8 mouse cellular contexts compared by ENCODE assay signal in genomic region chr14:25231881-25232280, GRCm38 (mm10).
DNase-seq lines count a peak whose midpoint lies in the region; ATAC-seq lines count a peak whose summit lies in the region.

No protein-coding gene starts in this region.

- DNase-seq in cerebellum, postnatal 10 days: peak; percentile 69 to 70
- no peak for DNase-seq in cerebellum, adult 18-20 months
- DNase-seq in left cerebral cortex, postnatal 4 days: peak; percentile 79
- no peak for DNase-seq in left cerebral cortex, adult 8-10 months (ENCODE audit: low spot score in 2 of 2)
- DNase-seq in kidney, postnatal 14 days: peak; percentile 42

- intact Hi-C loops in left cerebral cortex, postnatal 4 days (cut with DNase I): no loop called here

- H3K9me3 ChIP-seq in stomach, embryonic 14.5 days (ENCODE audit: control insufficient read depth, low read depth, low read length): no peaks in the 10 kb centered on the region

- H3K36me3 ChIP-seq in stomach, embryonic 14.5 days (ENCODE audit: control insufficient read depth, insufficient read depth, low read length): no peaks in the 10 kb centered on the region

- no peaks in the 10 kb centered on the region for H3K27me3 ChIP-seq in stomach, embryonic 14.5 days (ENCODE audit: control insufficient read depth, insufficient read depth, low read length)

- H3K4me2 ChIP-seq in stomach, embryonic 14.5 days (replicated peaks; ENCODE audit: low read depth, low read length): no peak overlapping the region

- H3K27ac ChIP-seq in stomach, embryonic 14.5 days (ENCODE audit: low read length): no peak overlapping the region

- no peak overlapping the region for H3K4me3 ChIP-seq in stomach, embryonic 14.5 days (ENCODE audit: low read depth, low read length)

- 57% methylated on average over 1 of the region's 1 CpGs for WGBS in stomach, embryonic 14.5 days

- peak; percentile 62 for ATAC-seq in stomach, embryonic 14.5 days (ENCODE audit: insufficient number of reproducible peaks, insufficient read depth, low FRiP score, low read depth)
- ATAC-seq in megakaryocyte-erythroid progenitor cell, adult 5-6 weeks (replicated peaks; ENCODE audit: low FRiP score, low TSS enrichment, poor library complexity, severe bottlenecking): no peak
- no peak for ATAC-seq in inflammation-experienced regulatory T-cells, adult 6 months

- no peak overlapping the region for H3K9ac ChIP-seq in stomach, embryonic 14.5 days (replicated peaks; ENCODE audit: low read depth, low read length)

- H3K4me1 ChIP-seq in stomach, embryonic 14.5 days (ENCODE audit: control insufficient read depth, insufficient read depth, low read length): peaks cover 28% of the 10 kb centered on the region

Comparison
In these comparisons a context has a peak if more than half of its experiments do, and no peak if none do; other contexts are left out.
1. DNase-seq: peak in cerebellum, postnatal 10 days (2 of 2), left cerebral cortex, postnatal 4 days (single experiment) and kidney, postnatal 14 days (single experiment); none in cerebellum, adult 18-20 months (0 of 2) and left cerebral cortex, adult 8-10 months (0 of 2).